Mouse (Mus musculus) brain, embryonic 14.5 days (tissue): ENCODE results near the gene Anpep.

ENCODE experiments used
- CTCF ChIP-seq: fragments of 200-500 bp; IDR thresholded peaks from 2 replicates; pipeline ENCODE4 v1.5.1; 2012; ENCODE audit warnings: inconsistent platforms, mild to moderate bottlenecking, moderate library complexity, borderline replicate concordance; ENCODE audit not compliant: insufficient read depth, insufficient read length; ENCODE audit errors: extremely low read depth
- POLR2A ChIP-seq: fragments of 200-500 bp; IDR thresholded peaks from 2 replicates; pipeline ENCODE4 v1.6.1; 2012; ENCODE audit warnings: mild to moderate bottlenecking, inconsistent platforms, borderline replicate concordance; ENCODE audit not compliant: poor library complexity, insufficient read depth, insufficient read length, severe bottlenecking; ENCODE audit errors: extremely low read depth

- TF ChIP-seq CTCF (no peak), POLR2A (no peak)
These were observed 29.3 kb downstream of the Anpep start for GRCm38 (mm10) chr7:79831585-79831984.
